Mouse (Mus musculus) yolk sac, embryonic 10.5 days (tissue): ENCODE data around the gene Gm2897.
"Not testable (repeated sequence)": the region's sequence is repeated elsewhere in the genome, so short reads cannot be mapped to it uniquely, and the experiment has no call there.

Experiments used
- DNase-seq: peaks from one replicate; pipeline ENCODE4 v3.0.0-alpha.2; 2017; ENCODE audit warnings: low spot score

Gene Gm2897

DNA sequence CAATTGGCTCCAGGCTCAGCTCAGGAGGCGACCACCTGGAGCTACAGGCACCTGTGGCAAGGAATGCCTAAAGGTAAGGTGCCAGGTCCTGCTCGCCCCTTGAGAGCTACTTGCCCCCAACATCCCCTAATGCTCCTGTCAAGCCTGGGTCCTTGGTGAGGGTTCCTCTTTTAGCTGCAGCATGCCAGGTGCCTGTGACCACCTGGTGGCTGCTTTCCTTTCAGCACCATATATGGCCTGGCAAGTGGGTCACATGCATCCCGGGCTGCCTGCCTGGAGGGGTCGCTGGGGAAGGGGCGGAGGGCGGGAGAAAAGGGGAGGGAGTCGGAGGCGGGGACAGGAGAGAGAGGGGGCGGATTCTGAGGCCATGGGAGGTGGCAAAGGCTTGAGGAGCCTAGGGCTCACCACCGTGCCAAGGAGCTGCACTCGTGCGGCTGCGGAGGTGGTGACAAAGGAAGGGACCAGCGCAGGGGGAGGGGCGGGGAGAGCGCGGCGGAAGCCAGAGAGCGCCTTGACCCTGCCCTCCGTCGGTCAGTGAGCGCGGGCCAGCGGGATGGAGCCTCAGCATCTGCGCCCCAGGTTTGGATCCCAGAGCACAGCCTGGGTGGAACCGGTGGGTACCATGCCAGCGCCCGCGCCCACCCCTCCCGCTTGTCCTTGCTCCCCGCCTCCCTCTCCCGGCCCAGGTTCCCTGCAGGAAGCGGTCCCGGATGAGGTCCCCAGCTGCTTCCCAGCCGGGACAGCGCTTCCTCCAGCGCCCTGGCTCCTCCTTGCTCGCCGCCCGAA, at the start of gene Gm2897:
Gene Gm2897 (plus strand): TSS at position 559 of the 786 bp plus-strand sequence.
- peak; percentile 30 for DNase-seq

DNA sequence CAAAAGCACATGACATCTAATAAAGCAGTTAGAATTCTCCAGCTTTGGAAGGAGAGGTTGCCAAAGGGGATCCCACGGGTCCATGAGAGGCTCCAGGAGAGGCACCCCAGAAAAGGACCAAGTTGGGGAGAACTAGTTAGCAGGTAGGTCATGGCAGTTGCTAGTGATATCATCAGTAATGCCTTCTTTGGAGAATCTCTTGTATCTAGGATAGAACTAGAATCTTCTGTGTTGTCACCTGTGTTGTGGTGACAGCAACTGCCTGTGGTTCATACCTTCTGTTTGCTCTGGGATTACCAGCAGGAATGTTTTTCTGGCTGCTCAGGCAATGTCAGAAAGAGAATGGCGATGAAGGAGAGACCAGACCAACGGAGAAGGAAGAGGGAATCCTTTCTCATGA, 19.4 kb upstream of the Gm2897 start, which contains the start of gene Gm2888:
Gene Gm2888 (plus strand): TSS at position 301 of the 400 bp plus-strand sequence.
- not testable (repeated sequence) for DNase-seq

DNA sequence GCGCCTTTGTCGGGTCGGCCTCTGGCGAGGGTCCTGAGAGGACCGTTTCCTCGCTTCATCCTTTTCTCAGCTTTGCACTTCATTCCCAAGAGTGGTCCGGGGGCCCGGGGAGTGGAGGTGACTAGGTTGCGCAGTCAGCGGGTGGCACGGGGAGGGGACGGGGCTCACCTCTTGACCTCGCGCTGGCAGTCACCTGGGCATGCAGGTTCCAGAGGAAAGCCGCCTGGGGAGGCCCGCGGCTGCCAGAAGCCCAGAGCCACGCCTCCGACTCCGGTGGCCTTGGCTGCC, 372 bp downstream of the Gm2897 start:
- peak; percentile 8 for DNase-seq

DNA sequence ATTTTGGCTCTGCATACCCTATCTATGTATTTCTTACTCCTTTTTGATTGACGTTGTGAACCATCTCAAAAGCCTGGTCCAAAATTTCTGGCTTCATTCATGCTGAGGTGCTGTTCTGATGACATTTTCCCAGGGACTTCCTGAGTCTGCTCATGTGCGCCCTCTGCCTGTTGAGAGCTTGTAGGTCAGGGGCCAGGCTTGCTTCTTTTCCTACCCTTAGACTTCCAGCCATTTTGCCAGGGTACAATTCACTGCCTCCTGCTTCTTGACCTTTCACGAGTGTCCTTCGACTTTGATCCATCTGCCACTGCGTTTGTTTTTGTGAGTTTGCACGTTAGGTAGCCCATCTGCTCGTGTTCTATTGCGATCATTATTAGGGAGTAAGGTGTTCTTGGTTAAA, 1.0 kb downstream of the Gm2897 start:
- DNase-seq = not testable (repeated sequence)

DNA sequence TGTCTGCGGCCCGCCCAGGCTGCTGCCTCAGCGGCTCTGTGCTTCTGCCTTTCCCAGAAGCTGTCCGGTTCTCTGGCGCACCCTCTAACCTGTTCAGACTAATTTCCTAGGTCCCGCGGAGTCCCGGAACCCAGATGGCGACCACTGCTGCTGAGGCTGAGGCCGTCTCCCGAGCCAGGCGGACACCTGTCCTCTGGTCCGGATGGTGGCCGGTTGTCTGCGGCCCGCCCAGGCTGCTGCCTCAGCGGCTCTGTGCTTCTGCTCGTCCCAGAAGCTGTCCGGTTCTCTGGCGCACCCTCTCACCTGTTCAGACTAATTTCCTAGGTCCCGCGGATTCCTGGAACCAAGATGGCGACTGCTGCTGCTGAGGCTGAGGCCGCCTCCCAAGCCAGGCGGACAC, 67.0 kb downstream of the Gm2897 start:
- DNase-seq = not testable (repeated sequence)
